Mouse (Mus musculus): ENCODE data around the gene Psmc1.
A peak's percentile ranks its signal among the peaks of the same experiment; 100 is the strongest.

Gene Psmc1

DNA sequence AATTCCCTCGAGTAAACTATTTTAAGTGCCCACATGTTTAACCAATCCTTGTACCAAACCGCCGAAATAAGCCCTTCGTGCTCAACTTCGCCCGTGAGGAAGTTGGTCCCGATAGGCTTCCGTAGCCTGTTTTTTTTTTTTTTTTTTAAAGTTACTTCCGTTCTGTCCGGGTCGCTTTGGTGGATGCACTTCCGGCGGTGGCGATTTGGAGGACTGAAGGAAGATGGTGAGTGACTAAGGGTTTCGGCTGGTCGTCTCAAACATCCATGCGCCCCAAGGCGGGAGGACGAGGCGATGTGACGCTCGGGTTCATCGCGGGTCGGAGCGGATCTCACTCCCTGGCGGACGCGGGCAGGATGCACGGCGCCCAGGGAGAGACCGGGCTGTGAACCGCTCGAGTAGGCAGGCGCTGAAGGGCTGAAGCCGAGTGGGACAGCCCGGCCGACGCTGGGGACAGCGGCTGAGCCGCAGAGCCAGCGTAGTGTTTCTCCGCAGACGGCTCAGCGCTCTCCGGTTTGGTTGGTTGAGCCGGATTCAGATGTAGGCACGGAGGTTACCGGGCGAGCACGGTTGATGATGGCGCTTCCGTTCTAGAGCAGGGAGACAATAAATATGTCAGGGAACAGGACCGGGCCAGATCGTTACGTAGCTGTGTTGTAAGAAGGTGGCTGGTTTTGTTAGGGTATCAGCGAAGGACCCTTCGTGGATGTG, at the start of gene Psmc1:
Gene Psmc1, plus strand, starts transcription at position 169 of the 711 bp plus-strand sequence.
- peak; percentile 84 for DNase-seq (ENCODE audit: low spot score in 2 of 2)

DNA sequence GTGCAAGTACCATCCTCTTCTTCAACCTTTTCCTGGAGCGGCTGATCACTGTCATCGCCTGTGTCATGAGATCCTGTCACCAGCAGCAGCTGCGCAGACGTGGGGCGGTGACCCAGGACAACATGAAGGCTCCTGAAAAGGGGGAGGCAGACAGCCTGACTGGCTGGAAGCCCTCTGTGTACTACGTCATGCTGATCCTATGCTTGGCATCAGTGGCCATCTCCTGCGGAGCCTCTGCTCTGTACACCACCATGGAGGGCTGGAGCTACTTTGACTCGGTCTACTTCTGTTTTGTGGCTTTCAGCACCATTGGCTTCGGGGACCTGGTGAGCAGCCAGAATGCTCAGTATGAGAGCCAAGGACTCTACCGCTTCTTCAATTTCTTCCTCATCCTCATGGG, 48.9 kb upstream of the Psmc1 start:
- DNase-seq (ENCODE audit: low spot score in 2 of 2), result no peak

DNA sequence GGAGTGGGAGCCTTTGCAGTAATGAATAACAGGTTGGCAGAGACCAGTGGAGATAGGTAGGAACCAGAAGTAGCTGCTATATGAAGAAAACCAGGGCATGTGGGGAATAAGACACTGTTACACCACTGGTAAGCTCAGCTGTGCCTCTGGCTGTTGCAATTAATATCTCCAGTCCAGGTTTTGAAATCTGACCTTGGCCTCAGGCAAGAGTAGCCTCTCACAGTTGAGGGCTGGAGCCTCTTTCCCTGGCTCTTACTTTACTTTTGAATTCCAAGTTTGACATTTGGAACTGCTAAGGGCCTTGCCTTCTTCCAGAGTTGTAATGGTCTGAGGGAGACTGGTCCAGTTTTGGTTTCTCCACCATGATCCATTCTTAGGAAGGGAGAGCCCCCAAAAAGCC, 48.1 kb upstream of the Psmc1 start:
- DNase-seq (ENCODE audit: low spot score in 2 of 2), result no peak

DNA sequence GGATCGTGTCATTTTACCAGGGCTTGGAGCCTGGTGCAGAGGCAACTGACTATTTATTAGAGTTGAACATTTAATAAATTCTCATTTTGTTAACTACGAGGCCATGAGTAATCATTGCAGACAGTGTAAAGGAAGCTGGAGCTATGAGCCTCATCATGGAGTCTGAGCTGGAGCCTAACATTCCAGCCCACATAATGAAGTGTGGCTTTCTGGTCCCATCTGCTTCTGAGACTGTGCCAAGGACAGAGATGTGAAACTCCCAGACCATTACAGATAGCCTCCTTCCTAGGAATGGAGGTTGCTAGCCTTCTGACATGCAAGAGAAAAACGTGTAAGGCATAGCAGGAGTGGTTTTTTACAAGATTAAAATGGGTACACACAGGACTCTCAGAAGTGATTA, 47.4 kb upstream of the Psmc1 start:
- DNase-seq (ENCODE audit: low spot score in 2 of 2), result no peak

DNA sequence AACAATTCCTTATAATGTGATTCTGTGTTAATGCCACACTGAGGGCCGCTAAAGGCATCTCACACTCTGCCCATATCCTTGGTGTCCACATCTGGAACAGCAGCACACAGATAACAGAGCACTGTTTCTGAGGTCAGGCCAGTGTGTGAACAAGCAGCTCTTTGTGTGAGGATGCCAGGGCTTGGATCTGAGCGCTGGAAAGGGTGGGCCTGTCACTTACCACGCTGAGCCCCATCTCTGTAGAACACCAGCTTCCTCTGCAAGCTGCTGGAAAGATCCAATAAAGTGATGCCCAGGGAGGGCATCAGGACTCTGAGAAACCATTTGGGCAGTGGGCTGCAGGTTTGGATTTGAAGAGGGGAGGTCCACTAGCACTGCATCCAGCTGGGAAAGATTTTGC, 44.8 kb upstream of the Psmc1 start:
- DNase-seq (ENCODE audit: low spot score in 2 of 2), result no peak

DNA sequence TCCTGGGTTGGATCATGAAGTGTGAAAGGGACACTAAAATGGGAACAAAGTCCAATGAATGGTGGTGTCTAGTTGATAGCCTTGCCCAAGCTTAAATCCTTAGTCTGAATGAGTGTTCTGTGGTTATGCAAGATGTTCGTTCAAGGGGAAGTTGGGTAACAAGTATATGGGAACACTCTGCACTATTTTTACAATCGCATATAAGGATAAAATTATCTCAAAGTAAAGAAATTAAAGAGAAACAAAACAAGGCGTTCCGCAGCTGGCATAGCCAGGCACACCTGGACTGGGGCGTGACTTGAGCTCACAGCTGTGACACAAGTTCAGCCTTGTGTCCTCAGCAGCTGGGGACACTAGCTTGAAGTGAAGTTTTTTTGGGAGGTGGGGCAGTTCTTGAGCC, 42.5 kb upstream of the Psmc1 start:
- no peak for DNase-seq (ENCODE audit: low spot score in 2 of 2)

DNA sequence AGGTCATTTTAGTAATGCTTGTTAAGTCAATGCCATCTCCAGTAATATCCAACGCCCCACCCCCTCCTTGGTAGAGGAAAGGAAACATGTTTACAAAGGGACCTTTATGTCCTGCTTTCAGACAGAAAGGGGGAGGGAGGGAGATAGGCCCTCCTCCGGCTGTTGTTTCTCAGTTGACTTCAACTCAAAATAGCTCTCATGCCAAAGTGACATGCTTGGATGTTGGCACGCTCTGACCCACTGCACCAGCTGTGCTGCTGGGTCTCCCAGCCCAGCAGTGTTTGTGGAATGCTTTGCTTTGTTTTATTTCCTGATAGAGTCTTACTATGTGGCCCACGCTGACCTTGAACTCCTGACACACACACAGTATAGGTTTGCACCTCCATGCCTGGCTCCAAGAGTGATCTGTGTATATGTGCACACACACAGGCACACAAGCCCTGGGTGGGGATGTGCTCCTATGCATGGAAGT, 36.7 kb upstream of the Psmc1 start:
- DNase-seq (ENCODE audit: low spot score in 2 of 2), result no peak

DNA sequence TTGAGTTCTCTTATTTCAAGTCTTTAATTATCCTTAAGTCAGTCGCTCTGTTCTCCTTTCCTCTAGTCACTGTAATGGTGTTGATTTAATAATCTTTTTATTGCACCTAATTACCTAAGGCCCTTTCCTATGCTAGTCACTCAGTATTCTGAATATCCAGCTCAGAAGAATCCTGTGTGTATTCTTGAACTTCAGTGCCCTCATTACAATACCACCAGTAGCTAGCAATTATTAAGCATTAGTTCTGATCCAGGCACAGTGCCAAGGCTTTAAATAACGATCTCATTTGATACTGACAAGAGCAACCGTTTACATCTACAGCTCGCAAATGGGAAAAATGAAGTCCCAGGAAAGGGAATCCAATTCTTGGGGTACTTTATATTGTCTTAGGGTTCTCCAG, 34.2 kb upstream of the Psmc1 start:
- no peak for DNase-seq (ENCODE audit: low spot score in 2 of 2)

DNA sequence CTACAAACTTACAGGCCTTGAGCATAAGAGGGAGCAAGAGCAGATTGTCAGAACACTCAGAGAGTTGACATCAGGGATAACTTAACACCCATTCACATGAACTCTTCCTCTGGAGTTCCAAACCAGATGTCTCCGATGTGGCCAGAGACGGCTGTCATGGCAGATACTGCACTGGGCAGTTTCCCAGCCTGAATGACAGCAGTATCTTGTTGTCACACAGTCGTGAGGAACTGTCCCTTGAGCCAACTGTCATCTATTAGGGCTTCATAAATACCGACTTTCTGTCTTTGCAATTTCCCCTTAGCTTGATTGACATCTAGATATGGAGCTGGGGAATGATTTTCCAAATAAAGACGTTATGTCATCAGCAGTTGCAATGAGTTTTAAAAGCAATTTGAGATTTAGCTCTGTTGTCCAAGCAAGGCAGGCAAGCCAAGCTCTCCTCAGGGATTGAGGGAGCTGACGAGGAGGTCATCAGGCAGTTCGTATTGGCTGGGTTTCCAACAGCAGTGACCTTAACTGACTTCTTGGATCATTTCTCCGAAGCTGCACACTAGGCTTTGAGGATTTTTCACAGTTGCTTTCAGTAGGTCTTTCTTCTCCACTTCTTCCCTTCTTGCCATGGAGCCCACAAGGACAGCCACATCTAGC, 30.2 kb upstream of the Psmc1 start:
- no peak for DNase-seq (ENCODE audit: low spot score in 2 of 2)

DNA sequence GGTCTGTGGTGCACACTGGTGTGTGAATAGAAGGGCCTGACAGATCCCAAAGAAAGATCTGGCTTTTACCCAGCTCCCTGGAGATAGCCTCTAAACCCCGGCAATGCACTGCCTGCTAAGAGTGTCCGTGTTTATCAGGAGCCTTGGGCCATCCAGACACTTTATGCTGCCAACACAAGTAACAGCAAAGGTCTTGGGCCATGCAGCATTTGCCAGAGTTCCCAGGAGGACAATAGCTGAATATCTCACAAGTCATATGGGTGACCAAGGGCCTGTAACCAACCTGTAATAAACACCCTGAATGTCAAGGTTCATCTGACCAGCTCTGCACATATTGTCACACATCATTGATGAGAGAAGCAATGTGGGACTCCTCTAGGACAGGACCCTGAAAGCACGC, 21.9 kb upstream of the Psmc1 start:
- no peak for DNase-seq (ENCODE audit: low spot score in 2 of 2)

DNA sequence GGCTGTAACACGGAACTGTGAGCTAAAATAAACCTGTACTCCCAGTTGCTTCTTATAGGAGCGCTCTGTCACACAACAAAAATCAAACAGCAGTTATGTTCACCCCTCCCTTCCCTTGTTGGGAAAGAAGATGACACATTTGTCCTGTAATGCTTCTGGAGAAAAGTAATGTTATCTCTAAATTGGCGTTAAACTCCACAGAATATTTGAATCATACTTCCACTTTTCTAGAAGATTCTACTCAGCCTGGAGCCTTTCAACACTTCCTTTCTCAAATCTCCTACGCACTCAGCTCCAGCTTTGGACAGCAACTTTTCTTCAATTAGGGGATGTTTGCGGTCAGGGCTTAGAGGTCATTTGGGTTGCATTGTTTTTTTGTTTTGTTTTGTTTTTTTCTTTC, 20.7 kb upstream of the Psmc1 start:
- DNase-seq (ENCODE audit: low spot score in 2 of 2), result no peak

DNA sequence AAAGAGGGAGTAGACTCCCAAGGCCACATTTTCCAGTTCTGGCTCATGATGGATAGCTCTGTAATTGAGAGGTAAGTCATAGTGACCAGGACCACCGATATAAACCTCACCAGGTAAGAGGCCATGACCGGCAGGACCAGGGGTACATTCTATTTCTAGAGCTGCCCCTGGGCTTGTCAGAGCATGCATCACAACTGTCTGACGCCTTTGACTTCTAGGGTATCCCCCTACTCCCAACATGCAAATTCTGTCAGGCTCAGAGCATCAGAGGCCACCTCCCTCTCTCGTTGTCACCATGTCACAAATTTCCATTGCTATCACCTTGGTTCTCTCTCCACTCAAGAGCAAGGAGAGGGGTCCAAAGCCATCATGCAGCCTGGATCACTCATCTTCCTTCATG, 19.2 kb upstream of the Psmc1 start:
- no peak for DNase-seq (ENCODE audit: low spot score in 2 of 2)

DNA sequence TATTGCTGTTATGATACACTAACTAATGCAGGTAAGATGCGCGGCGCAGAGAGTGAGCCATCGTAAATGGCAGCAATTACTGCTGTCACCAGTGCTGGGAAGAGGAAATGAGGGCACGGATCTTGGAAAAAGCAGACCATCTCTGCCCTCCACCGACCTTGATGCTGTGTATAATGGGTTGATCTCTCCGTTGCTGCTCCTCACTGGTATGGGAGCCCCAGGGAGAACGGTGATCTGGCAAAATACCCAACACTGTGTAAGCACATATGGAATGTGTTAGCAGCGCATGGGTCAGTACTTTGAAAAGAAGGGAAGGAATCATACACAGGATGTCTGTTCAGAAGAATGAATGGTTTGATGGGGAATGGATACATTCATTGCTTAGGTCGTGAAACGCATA, 16.9 kb upstream of the Psmc1 start:
- no peak for DNase-seq (ENCODE audit: low spot score in 2 of 2)

DNA sequence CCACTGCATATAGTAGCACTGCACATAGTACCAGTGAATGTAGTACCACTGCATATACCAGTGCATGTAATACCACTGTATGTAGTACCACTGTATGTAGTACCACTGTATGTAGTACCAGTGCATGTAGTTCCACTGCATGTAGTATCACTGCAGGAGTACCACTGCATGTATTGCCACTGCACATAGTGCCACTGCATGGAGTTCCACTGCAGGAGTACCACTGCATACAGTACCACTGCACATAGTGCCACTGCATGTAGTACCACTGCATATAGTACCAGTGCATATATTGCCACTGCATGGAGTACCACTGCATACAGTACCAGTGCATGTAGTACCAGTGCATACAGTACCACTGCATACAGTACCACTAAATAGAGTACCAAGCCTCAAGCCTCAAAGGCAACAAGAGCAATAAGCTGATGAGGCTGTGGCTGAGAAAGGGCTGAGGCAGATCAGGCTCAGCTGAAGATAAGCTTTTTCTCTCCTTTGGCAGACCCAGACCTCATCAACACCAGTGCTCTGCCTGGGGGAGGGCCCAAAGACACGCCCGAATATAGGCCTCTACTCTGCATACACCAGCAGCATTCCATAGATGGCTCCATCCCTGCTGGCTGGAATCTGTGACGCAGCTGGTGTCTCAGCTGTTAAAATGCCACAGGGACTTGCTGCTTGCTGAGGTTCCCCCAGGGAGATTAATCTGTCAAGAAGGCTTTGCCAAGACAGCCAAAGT, 9.8 kb upstream of the Psmc1 start:
- no peak for DNase-seq (ENCODE audit: low spot score in 2 of 2)

DNA sequence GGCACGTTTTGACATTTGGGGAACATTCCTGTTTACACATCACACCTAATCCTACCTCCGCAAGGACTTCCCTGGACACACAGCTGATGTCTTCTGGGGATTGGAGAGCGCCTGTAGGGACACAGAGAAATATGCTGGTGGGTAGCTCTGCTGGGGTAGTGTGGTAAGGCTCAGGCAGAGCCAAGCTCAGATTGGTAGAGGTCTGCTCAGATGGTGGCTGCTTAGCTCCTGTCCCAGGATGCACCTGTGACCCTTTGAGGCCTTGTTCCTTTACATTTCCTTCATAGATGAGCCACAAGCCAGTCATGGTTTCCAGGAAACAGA, 9.3 kb upstream of the Psmc1 start:
- DNase-seq (ENCODE audit: low spot score in 2 of 2), result no peak

DNA sequence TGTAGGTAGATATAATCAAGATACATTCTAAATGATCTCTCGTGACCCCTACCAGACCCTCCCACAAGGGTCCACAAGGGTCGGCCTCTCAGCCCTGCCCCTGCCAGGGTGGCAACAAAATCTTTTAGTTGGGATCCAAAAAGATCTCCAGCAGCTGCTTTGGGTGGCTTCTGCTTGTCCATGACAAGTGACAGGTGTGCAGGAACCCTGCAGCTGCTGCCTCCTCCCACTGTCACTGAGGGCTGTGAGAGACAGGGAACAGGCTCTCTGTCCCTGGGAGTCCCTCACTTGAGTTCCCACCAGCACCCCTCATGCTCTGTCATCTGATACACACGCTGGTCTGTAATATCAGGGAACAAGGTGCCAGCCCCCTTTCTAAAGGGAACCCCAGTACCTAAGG, 8.3 kb upstream of the Psmc1 start:
- no peak for DNase-seq (ENCODE audit: low spot score in 2 of 2)

DNA sequence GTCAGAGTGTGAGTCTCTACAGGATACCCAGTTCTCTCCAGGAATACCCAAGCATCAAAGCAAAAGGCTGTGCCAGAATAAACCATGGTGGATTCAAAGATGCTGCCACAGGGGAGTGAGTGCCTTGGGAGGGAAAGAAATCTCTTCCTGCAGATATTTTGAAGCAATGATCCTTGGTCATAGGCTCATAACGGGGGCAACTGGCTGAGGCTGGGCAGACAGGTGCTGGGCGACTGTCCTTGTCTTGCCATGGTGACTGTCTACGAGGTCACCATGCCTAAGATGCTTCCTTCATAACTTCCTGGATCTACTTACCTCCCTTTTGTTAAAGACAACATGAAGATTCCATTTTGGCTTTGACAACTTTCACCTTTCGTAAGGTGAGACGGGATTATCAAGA, 5.4 kb upstream of the Psmc1 start:
- no peak for DNase-seq (ENCODE audit: low spot score in 2 of 2)

DNA sequence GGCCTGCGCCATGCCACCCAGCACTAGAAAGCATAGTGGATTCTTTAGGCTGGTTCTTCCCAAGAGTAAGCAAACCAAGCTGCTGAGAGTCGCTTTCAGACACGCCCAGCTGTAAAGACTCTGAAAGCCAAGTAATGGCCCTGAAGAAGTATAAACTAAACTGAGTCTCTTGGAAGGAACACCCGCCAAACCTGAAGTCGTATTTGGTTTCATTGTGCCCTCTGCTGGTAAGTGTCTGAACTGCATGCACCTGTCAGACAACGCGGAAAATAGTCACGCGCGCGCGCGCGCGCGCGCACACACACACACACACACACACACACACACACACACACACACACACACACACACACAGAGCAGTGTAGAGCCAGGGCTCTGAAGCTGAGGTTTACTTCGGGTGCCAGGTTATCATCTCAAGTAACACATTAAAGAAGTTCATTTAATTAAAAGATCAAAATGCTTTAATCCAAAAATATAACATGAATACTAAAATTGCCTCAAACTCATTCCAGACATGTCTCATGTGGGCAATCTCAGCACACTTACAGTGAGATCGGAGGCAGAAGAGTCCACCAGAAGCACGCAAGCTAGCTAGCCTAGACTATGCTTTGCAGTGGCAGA, 3.6 kb upstream of the Psmc1 start:
- peak; percentile 84 to 92 for DNase-seq (ENCODE audit: low spot score in 2 of 2)

DNA sequence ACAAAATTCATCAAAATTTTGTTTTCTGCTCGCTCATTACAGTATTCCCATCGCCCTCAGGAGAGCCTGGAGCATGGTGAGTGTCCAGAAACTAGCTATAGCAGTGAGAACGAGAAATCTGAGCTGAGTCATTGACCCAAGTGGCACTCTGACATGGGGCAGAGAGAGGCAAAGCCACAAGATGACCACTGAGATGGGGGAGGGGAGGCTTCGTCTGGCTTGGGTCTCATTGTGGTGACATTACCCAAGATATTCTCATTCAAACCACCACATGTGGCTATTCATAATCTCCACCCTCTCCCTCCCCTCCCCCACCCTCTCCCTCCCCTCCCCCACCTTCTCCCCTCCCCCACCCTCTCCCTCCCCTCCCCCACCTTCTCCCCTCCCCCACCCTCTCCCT, 2.5 kb upstream of the Psmc1 start:
- DNase-seq (ENCODE audit: low spot score in 2 of 2), result no peak

DNA sequence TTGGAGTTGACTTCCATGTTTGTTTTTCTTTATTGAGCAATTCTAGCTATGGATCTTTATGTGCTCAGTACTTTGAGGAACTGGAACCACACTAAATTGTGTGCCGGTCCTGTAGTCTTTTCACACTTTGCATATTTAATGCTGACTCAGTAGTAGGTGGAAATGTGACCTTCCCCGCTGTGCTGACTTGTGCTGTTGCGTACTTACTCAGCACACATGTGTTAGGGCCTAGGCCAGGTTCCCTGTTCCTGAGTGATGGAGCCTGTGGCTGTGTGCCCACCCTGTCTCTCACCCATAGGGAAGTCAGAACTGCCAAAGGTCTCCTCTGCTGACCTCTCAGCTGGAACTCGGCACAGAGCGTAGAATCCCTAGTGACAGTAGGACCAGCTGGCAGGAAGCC, 6.0 kb downstream of the Psmc1 start:
- DNase-seq (ENCODE audit: low spot score in 2 of 2), result no peak

DNA sequence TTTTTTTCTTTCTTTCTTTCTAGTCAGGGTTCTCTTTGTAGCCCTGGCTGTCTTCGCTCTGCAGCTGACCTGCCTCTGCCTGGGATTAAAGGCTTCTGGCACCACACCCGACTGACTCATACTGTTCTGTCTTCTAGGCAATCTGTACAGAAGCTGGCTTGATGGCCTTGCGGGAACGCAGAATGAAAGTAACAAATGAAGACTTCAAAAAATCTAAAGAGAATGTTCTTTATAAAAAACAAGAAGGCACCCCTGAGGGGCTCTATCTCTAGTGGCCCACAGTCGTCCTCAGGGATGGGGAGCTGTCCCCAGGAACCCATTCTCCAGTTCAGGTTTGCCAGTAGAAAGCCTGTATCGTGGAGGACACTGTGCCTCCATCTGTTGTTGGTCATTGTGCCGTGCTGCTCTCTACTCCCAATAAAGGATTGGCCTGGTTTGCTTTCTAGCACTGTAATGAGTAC, 13.0 kb downstream of the Psmc1 start:
- DNase-seq (ENCODE audit: low spot score in 2 of 2), result peak in 1 of 2 experiments; percentile 59

DNA sequence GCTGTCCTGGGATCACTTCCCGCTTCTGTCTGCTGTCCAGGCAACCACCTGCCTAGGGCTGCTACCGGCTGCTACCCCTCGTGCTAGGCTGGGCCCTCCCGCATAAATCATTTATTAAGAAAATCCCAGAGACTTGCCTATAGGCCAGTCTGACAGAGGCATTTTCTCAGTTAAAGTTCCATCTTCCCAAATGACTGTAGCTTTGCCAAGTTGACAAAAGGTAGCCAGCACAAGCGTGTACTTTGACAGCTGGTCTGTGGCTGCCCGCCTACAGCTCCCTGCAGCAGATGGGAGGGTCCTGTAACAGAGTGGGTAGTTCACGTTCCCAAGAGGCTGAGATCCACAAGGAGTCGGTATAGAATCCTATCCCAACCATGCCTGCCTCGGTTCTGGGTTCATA, 13.5 kb downstream of the Psmc1 start:
- peak; percentile 75 to 80 for DNase-seq (ENCODE audit: low spot score in 2 of 2)

Data from right cerebral cortex, adult 2 months (tissue).